Mouse (Mus musculus): ENCODE data around the gene Socs4.
A peak's percentile ranks its signal among the peaks of the same experiment; 100 is the strongest.

The Socs4 gene

DNA sequence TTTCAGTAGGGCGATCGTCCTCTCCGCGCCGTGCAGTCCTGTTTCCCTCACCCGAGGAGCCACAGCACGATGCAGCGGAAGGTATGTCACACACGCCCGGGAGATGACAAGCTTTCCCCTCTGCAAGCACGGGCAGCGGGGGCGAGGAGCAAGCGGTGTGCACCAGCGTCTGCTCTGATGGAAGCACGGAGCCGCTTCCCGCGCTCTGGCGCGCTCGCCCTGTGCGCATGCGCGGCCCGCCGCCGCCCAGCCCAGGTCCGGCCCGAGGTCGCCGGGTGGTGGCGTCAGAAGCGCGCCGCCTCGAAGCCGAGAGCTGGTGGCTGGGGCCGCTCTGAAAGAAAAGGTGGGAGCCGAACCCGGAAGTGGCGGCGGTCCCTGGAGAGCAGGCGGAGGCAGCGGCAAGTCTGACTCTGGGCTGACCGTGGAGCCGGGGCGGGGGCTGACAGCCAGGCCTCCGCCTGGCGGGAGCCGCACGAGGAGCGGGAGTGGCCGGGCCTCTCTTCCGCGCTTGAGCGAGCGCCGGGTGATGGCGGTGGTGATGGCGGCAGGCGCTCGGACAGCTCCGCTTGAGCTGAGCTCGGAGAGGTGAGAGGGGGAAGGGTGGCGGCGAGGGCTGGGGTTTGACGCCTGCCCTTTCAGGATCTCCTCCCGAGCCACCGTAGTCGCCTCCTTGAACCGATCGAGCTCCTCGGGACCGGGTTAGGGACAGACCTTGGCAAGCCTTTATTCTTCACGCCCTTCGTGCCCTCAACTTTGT lies at the start of gene Socs4, which contains the start of gene Wdhd1:
Gene Socs4, plus strand, starts transcription at position 295 of the 757 bp plus-strand sequence.
Gene Wdhd1, minus strand, starts transcription at position 221 of the 757 bp plus-strand sequence.
- DNase-seq (ENCODE audit: low read depth) = peak; percentile 71

DNA sequence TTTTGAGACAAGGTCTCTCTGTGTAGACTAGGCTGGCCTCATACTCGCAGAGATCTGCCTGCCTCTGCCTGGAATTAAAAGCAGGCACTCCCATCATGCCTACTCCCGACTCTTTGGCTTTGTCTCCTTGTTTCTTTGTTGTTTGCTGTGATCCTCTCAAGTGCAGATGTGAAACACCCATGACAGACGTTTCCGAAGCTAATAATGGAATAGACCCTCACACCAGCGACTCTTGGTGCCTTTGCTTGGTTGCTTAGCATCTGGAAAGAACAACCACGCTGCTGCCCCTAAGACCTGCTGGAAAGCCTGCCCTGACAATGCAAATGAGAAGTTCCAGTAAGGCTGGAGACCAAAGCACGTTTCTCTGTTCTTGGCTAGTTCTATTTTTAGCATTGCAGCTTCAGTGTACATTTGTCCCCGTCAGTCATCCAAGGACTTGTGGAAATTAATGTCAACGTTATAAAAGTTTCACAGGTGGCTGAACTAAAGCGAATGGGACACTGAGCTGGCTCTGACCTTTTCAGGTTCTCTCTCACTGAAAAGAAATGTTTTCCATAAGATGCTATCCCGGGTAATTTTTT lies 46.8 kb upstream of the Socs4 start:
- no peak for DNase-seq (ENCODE audit: low read depth)

DNA sequence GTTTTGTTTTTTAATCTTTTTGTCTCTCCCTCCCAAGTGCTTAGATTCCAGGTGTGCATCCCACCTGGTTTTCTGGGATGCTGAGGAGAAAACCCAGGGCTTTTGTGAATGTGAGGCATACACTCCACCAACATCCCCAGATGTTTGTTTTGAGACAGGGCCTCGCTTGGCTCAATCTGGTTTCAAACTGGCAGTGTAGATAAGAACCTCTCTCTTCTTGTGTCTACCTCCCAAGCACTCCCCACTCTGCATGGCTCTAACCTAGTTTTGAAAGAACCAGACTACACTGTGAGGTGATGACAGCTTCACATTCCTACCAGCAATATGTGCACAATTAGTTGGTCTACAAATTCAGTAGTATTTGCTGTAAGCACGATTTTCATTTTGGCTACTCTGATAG lies 43.1 kb upstream of the Socs4 start:
- DNase-seq (ENCODE audit: low read depth) = no peak

DNA sequence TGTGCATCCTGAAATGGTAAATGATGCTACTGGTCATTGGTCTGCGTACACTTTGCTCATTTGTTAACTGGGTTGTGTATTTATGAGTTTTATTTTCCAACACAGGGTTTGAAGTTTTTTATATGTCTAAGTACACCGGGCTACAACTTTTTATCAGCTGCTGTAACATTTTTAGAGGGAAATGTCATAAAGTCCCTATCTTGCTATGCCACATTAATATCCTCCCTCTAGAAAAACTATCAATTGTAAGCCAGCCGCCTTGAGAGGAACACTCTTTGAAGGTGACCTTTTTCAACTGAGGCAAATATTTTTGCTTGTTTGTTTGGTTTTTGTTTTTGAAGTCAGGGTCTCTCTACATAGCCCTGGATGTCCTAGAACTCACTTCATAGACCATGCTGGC lies 42.7 kb upstream of the Socs4 start:
- DNase-seq (ENCODE audit: low read depth) = no peak

DNA sequence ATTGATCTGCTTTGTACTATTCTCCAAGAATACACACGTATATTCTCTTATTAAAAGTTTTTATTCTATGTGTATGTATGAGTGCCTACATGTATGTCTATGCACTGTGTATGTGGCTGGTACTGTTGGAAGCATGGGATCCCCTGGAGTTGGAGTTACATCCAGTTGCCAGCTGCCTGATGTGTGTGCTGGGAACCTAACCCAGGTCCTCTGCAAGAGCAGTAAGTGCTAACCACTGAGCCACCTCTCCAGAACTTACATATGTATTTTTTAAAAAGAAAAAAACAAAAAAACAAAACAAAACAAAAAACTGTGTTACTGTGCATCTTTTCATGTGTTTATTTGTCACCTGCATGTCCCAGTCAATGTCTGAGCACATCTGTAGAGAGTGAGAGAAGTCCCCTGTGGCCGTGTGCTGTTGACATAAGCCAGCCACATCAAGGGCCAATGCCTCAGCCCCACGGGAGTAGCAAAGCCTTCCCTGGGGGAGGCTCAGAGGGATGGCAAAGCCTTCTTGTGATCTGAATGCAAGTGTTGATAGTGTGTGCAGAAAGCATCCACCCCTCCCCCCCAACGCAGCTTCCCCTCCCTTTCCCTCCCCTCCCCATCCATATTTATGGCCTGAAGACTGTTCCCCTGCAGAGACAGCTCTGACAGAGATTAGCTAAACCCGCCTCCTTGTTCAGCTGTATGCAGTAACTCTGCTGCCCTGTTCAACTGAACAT lies 42.0 kb upstream of the Socs4 start:
- no peak for DNase-seq (ENCODE audit: low read depth)

DNA sequence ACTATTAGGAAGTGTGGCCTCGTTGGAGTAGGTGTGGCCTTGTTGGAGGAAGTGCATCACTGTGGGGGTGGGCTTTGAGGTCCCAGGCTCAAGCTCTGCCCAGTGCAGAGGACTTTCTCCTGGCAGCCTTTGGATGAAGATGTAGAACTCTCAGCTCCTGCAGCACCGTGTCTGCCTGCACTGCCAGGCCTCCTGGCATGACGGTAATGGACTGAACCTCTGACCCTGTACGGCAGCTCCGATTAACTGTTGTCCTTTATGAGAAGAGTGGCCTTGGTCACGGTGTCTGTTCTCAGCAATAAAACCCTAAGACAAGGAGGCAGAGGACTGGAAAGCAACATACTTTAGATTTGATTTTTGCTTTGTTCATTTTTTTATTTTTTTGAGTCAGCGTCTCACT lies 40.2 kb upstream of the Socs4 start:
- DNase-seq (ENCODE audit: low read depth) = no peak

DNA sequence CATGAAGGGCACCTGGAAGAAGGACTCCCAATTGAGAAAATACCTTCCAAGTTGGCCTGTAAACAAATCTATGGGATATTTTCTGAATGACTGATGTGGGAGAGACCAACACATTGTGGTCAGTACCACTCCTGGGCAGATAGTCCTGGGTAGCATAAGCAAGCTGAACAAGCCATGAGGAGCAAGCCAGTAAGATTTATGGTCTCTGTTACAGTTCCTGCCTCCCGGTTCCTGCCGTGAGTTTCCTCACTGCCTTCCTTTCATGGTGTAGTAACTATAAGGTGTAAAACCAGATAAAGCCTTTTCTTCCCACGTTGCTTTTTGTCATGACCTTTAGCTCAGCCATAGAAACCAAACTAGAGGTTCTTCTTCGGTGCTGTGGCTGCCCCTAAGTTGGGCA lies 39.4 kb upstream of the Socs4 start:
- no peak for DNase-seq (ENCODE audit: low read depth)

DNA sequence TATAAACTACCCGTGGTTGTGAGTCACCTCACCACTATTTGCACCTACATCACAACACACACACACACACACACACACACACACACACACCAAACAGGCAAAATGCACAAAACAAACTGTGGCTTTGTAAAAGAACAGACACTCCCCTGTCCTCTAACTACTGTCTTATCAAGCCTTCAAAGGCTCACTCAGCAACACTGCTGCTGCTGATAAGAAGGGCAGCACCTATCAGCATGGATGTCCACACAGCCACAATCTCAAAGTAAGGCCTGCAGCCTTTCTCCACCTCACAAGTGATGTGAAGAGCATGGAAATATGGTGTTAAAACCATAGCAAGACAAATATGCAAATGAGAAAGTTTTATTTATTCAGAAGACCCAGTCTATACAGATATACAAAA lies 36.1 kb upstream of the Socs4 start:
- no peak for DNase-seq (ENCODE audit: low read depth)

DNA sequence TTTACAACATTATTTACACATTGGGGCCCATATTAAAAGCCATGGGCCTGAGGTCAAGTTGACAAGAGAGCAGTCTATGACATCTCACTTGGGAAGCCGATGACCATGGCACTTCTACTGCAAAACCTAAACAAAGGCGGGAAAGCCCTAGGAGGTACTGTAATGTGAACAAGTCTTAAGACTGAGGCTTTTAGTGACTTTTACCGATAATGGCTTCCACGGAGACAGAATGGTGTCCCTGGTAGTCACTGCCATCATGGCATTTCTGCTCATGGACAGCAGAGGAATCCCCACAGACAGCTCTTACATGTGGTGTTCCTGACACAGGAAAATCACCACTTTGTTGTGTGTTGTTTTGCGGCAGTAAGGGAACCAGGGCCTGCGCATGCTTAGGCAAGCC lies 35.7 kb upstream of the Socs4 start:
- DNase-seq (ENCODE audit: low read depth) = no peak

DNA sequence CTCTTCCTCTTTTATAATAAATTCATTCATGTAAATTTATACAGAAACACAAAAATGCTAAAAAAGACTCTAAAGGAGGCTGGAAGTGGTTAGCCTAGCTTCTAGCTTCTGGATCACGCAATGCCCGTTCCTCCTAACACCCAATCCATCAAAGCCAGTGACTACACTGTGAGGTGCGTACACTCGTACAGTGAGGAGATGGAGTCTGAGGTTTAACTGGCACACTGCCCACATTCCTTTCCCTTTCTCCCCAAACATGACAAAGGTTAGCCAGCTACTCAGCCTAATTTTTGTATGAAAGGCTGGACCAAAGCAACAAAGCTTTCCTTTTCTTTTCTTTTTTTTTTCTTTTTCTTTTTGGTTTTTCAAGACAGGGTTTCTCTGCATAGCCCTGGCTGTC lies 34.0 kb upstream of the Socs4 start:
- peak; percentile 13 for DNase-seq (ENCODE audit: low read depth)

DNA sequence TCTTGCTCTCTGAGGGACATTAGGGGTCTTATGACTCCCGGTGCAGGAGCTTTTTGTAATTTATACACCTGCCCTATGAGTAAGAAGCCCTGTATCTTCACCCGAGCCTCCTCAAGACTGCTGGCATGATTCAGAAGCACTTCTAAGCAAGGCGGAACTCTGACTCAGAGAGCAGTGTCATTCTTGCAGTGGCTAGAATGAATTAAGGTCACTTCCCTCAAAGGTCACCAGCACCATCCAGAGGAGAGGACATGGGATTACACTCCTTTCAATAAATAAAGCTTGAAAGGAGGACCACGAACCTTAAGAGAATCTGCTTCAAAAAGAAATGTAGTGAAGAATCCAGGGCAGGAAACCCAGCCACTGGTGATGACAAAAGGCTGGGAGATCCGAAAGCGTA lies 26.9 kb upstream of the Socs4 start:
- DNase-seq (ENCODE audit: low read depth) = peak; percentile 14

DNA sequence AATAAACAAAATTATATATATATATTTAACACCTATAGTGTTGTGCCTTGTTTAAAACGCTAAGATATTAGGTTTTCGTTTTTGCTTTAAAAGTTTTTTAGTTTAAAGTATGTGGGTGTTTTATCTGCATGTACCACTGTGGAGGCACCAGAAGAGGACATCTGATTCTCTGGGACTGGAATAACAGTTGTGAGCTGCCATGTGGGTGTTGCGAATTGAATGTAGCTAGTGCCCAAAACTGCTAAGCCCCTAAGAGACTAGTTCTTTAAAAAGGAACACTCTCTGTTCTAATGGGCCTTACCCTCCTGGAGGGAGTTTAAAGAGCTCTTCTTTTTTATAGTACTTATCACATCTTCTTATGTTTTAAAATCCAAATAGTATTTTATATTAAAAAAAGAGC lies 11.9 kb upstream of the Socs4 start:
- DNase-seq (ENCODE audit: low read depth) = no peak

DNA sequence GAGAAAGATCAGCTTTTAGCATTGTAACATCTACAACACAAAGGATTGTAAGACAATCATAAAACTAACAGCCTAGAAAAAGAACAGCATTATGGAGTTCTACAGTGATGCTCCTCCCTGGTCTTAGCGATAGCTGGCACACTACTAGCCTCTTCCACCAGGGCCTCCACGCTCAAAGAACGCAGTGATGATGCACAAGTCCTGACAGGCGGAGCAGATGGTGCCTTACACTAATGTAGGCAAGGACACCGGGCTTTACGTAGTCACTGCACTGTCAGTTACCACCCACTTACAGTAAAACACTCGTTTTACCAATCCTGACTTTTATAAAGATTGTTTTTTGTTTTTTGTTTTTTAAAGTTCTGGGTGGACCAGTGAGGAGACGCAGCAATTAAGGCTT lies 10.9 kb upstream of the Socs4 start:
- DNase-seq (ENCODE audit: low read depth) = no peak

DNA sequence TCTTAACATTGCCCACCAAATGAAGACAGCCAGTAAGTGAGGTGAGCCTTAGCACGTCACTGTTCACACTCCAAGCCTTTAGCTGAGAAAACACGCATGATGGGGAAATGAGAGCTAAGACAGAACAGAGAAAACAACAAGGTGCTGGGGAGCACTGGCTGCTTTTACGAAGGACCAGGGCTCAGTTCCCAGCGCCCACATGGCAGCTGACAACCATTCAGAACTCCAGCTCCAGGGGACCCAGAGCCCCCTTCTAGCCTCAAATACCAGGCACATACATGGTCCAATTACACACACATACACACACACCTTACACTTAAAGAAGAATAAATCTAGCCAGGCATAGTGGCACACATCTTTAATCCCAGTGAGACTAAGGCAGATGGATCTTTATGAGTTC lies 7.7 kb upstream of the Socs4 start:
- DNase-seq (ENCODE audit: low read depth) = no peak

DNA sequence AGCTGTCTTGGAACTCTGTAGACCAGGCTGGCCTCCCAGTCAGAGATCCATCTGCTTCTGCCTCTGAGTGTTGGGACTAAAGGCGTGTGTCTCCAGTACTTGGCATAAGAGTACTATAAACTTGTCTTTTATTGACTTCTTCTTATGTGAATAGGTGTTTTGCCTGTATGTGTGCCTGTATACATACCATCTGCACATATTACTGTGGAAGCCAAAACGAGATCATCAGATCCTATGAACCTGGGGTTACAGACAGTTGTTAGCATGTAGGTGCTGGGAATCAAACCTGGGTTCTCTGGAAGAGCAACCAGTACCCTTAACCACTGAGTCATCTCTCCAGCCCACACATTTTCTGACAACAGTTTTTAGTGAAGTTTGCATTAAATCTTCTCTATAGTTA lies 7.0 kb upstream of the Socs4 start:
- DNase-seq (ENCODE audit: low read depth) = no peak

DNA sequence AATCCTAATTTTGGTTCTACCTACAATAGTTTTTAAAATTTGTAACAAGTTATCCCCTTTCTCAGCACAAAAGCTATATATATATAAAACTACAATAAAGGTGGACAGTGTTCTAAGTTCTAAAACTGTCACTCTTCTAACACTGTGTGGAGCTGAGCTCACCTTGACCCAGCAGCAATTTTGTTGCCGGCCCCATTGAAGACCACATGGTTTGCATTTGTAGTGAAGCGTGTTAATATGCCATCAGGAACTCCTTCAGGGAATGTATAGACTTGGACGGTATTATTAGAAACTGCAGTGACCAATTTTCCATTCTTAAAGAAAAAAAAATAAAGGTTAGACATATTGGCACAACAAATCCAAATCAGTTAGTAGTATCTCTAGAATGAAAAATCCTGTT lies 3.0 kb upstream of the Socs4 start:
- no peak for DNase-seq (ENCODE audit: low read depth)

DNA sequence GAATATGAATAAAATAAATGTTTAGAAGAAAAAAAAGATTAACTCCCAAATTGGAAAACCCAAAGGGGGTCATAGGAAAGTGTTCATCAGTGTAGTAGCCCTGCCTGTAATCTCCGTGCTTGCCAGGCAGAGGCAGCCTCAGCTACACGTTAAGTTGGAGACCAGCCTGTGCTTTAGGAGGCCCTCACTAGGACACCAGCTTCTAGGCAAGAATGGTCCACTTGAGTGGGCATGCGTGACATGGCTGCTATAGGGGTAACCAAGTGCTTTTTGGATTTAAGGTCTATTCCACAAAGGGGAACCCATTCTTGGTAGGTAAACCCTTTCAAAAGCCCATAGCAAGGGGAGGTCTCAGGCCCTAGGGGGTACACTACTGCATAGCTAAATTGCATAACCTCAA lies 1.3 kb upstream of the Socs4 start:
- DNase-seq (ENCODE audit: low read depth) = no peak

DNA sequence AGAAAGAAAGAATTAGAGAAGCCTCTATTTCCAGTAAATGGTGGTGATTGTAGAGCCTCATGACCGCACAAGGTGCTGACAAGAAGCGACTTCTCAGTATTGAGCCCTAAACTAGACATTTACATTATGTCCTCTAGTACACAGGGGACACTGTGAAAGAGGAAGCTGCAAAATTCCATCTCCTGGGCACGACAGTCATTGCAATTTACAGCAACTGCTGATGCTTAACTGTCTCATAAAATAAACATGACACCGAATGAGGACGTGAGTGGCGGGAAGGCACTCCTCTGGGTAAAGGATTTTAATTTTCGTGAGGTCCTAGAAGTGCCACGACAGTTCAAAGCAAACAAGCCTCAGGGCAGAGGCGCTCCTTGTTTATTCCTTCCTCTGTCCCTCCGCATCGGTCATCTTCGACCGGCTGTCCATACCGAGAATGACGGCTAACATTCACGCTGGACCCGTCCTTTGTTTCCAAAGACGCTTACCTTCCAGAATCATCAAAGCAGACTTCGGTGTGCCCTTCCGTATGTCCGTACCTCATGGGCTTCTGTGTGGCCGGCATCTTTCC lies 611 bp upstream of the Socs4 start:
- no peak for DNase-seq (ENCODE audit: low read depth)

DNA sequence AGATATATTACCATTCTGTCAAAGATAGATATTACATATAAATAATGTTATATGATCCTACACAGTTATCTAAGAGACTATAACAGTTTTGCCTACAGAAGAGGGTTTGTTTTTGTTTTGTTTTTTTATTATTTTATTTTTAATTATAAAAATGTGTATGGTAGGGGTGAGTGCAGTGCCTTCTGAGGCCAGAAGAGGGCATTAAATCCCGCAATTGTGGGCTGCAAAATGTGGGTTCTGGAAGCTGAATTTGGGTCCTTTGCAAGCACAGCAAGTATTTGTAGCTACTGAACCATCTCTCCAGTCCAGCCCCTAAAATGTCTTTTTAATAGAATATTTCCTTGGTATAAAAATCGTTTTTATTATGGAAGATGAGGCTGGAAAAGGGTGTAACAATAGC lies 2.3 kb downstream of the Socs4 start:
- no peak for DNase-seq (ENCODE audit: low read depth)

DNA sequence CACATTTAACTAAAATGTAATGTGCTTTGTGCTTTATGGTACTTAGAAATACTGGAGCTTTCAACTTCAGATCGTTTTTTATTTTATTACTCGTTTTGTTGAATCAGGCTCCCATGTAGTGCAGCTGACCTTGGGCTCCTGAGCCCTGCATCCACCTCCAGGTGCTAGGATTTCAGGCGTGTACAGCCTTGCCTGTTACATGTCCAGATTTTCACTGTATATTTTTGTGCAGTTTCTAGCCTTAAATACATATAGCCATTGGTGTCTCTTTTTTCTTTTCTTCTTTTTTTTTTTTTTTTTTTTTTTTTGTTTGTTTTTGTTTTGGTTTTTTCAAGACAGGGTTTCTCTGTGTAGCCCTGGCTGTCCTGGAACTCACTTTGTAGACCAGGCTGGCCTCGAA lies 4.8 kb downstream of the Socs4 start:
- no peak for DNase-seq (ENCODE audit: low read depth)

DNA sequence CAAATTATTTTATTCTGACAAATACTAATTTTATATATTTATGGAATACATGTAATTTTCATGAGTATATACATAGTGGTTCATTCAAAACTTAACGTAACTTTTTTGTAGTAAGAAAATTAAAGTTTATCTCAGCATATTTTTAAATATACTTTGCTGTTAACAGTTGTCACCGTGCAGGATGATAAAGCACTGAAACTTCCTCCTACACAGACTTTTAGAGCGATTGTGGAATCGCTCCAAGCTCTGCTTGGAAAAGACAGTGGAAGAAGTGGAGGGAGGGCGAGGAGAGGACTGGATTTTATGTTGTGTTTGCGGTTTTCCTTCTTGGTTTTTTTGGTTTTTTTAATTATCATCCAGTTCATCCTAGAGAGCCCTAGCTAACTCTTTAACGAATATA lies 6.8 kb downstream of the Socs4 start:
- DNase-seq (ENCODE audit: low read depth) = no peak

DNA sequence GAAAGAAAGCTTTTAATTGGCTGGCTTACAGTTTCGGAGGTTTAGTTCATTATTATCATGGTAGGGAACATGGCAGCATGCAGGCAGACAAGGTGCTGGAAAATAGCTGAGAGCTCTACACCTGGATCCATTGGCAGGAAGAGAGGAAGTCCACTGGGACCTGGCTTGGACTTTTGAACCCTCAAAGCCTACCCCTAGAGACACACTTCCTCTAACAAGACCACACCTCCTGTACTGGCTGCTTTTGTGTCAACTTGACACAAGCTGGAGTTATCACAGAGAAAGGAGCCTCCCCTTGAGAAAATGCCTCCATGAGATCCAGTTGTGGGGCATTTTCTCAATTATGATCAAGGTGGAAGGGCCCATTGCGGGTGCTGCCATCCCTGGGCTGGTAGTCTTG lies 8.5 kb downstream of the Socs4 start:
- DNase-seq (ENCODE audit: low read depth) = no peak

DNA sequence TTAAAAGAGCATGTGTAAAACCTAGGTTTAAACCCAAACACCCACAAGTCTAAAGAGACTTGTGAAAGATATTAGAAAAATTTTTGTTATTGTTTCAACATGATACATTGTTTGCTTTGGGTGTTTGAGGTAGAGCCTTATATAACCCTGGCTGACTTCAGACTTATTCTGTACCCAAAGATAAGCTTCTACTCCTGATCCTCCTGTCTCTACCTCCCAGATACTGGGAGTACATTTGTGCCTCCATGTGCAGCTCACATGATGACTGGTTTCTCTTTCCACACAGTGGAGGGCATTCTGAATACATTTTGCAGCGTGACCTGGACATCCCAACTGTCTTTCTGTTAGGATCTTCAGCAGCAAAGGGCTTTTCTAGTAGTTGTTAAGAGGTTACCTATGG lies 9.5 kb downstream of the Socs4 start:
- no peak for DNase-seq (ENCODE audit: low read depth)

Measured in fibroblast of lung, adult 2 months (primary cell).